Mouse (Mus musculus) ES-Bruce4 (cell line): ENCODE measurements at regions not wholly inside any gene's neighbourhood (a gene's known extent, or its start where the extent isn't known, plus 50 kb on each side); places are given as distances from the start of the nearest gene placed in this dataset.

Experiments
- CTCF ChIP-seq: IDR thresholded peaks from one replicate; pipeline ENCODE4 v1.8.1; 2011; ENCODE audit warnings: low read depth, low read length
- EP300 ChIP-seq: IDR thresholded peaks from 2 replicates; pipeline ENCODE4 v1.6.1; 2011; ENCODE audit warnings: low read depth, low read length; ENCODE audit not compliant: insufficient read depth

GRCm38 (mm10) chr1:79346511-79346910 is 93.4 kb downstream of the Scg2 start:
- TF ChIP-seq CTCF, result no peak
- no peak for TF ChIP-seq EP300
